ENCODE assay signal across 10 mouse cellular contexts in genomic region chr4:117645859-117646258, GRCm38 (mm10). TPM values are rescaled to one million over a fixed set of nuclear protein-coding genes. Genes with fewer than 3 reads are reported as not detected.
DNase-seq lines count a peak whose midpoint lies in the region; ATAC-seq and TF ChIP-seq lines count a peak whose summit lies in the region.
"Had no signal": no experiment of that assay in that cellular context is flagged by ENCODE, and none has a peak within 500 bp of the region (broad histone marks: within the 10 kb centered on the region; RNA-seq: fewer than 3 reads in every experiment).

No protein-coding gene starts in this region.

- no peak for TF ChIP-seq POLR2A in small intestine, adult 2 months (IDR thresholded peaks at IDR 0.05; ENCODE audit: low read depth, low read length)
- no peak for TF ChIP-seq POLR2A in kidney, adult 2 months (IDR thresholded peaks at IDR 0.05; ENCODE audit: low read depth, low read length)

- intact Hi-C loops in left cerebral cortex, postnatal 10 days (cut with DNase I), result no loop called here

- peaks cover 32% of the 10 kb centered on the region for H3K36me3 ChIP-seq in liver, embryonic 12.5 days
- 0 out of 2 replicates have a peak, but pooled peaks cover 4% of the 10 kb centered on the region for H3K36me3 ChIP-seq in forebrain, postnatal 0 days (ENCODE audit: insufficient read depth)
- H3K36me3 ChIP-seq in limb, embryonic 10.5 days, result peaks cover 42% of the 10 kb centered on the region
- H3K36me3 ChIP-seq in small intestine, adult 2 months (ENCODE audit: control insufficient read depth, insufficient read depth, low read length), result no peaks in the 10 kb centered on the region
- H3K36me3 ChIP-seq in kidney, adult 2 months (ENCODE audit: control insufficient read depth, insufficient read depth, low read length), result no peaks in the 10 kb centered on the region

- no peak for DNase-seq in liver
- DNase-seq in forebrain, postnatal 0 days, result no peak
- no peak for DNase-seq in limb, embryonic 10.5 days (ENCODE audit: low spot score)
- DNase-seq in left cerebral cortex, postnatal 10 days (ENCODE audit: extremely low spot score in 1 of 2, low spot score in 2 of 2), result no peak
- no peak for DNase-seq in kidney, adult 2 months
- no peak for DNase-seq in gastrocnemius, postnatal 25 days
- DNase-seq: kidney, postnatal 36 days had no signal

- no peaks in the 10 kb centered on the region for H3K27me3 ChIP-seq in liver, embryonic 12.5 days (replicated peaks)
- no peaks in the 10 kb centered on the region for H3K27me3 ChIP-seq in forebrain, postnatal 0 days (ENCODE audit: insufficient read depth, low read length)
- 0 out of 2 replicates have a peak, but pooled peaks cover 5% of the 10 kb centered on the region for H3K27me3 ChIP-seq in limb, embryonic 10.5 days (ENCODE audit: low read depth, poor library complexity, severe bottlenecking)
- H3K27me3 ChIP-seq in small intestine, adult 2 months (ENCODE audit: control insufficient read depth, insufficient read depth, low read length), result no peaks in the 10 kb centered on the region
- H3K27me3 ChIP-seq in kidney, adult 2 months (replicated peaks; ENCODE audit: control insufficient read depth, insufficient read depth, low read length), result no peaks in the 10 kb centered on the region
- H3K27me3 ChIP-seq: lung, embryonic 15.5 days had no signal

- H3K4me3 ChIP-seq in liver, embryonic 12.5 days, result no peak overlapping the region
- no peak overlapping the region for H3K4me3 ChIP-seq in forebrain, postnatal 0 days (ENCODE audit: low read depth, low read length)
- no peak overlapping the region for H3K4me3 ChIP-seq in limb, embryonic 10.5 days
- no peak overlapping the region for H3K4me3 ChIP-seq in small intestine, adult 2 months (ENCODE audit: low read depth, low read length)
- H3K4me3 ChIP-seq in kidney, adult 2 months (ENCODE audit: insufficient read depth, low read depth, low read length), result no peak overlapping the region
- H3K4me3 ChIP-seq: lung, embryonic 15.5 days had no signal

- no peak overlapping the region for H3K9ac ChIP-seq in liver, embryonic 12.5 days
- H3K9ac ChIP-seq in forebrain, postnatal 0 days, result peak overlapping the region; percentile 18; the same call in 1 of the 2 replicates
- H3K9ac ChIP-seq: lung, embryonic 15.5 days had no signal

- no peak for TF ChIP-seq CTCF in forebrain, postnatal 0 days (IDR thresholded peaks at IDR 0.05; ENCODE audit: low read depth)
- no peak for TF ChIP-seq CTCF in small intestine, adult 2 months (IDR thresholded peaks at IDR 0.05; ENCODE audit: extremely low read depth, insufficient read length, insufficient replicate concordance, low read depth, low read length)
- TF ChIP-seq CTCF in kidney, adult 2 months (conservative IDR thresholded peaks at IDR 0.05; ENCODE audit: insufficient read depth, insufficient read length, low read depth, low read length), result no peak

- WGBS in liver, embryonic 12.5 days (ENCODE audit: insufficient replicate concordance), result 64% methylated on average over 2 of the region's 2 CpGs
- WGBS in forebrain, postnatal 0 days, result 40% methylated on average over 2 of the region's 2 CpGs
- WGBS in limb, embryonic 10.5 days, result 77% methylated on average over 2 of the region's 2 CpGs
- 20% methylated on average over 2 of the region's 2 CpGs for WGBS in small intestine, adult 2 months
- WGBS in kidney, adult 2 months, result 68% methylated on average over 2 of the region's 2 CpGs

- no peak overlapping the region for H3K4me2 ChIP-seq in liver, embryonic 12.5 days
- no peak overlapping the region for H3K4me2 ChIP-seq in forebrain, postnatal 0 days (ENCODE audit: low read depth)
- H3K4me2 ChIP-seq: lung, embryonic 15.5 days had no signal

- no peak overlapping the region for H3K27ac ChIP-seq in liver, embryonic 12.5 days
- peak overlapping the region; percentile 50; the same call in 1 of the 2 replicates for H3K27ac ChIP-seq in forebrain, postnatal 0 days (ENCODE audit: low read depth, low read length)
- peak overlapping the region; percentile 56 for H3K27ac ChIP-seq in limb, embryonic 10.5 days
- peak overlapping the region; percentile 30; the same call in 1 of the 2 replicates for H3K27ac ChIP-seq in small intestine, adult 2 months (ENCODE audit: insufficient read depth, low read depth, low read length)
- H3K27ac ChIP-seq in kidney, adult 2 months (ENCODE audit: insufficient read depth, low read depth, low read length), result no peak overlapping the region
- H3K27ac ChIP-seq: lung, embryonic 15.5 days had no signal

- no peaks in the 10 kb centered on the region for H3K9me3 ChIP-seq in liver, embryonic 12.5 days (replicated peaks)
- H3K9me3 ChIP-seq in forebrain, postnatal 0 days (ENCODE audit: low read length), result no peaks in the 10 kb centered on the region
- no peaks in the 10 kb centered on the region for H3K9me3 ChIP-seq in limb, embryonic 10.5 days (replicated peaks)
- H3K9me3 ChIP-seq: lung, embryonic 15.5 days had no signal

- 0 out of 2 replicates have a peak, but pooled peaks have one; percentile 49 for ATAC-seq in liver, embryonic 12.5 days
- peak; percentile 27; the same call in 1 of the 2 replicates for ATAC-seq in forebrain, postnatal 0 days

- H3K4me1 ChIP-seq in liver, embryonic 12.5 days, result peaks cover 22% of the 10 kb centered on the region
- peaks cover 24% of the 10 kb centered on the region; the same call in 1 of the 2 replicates for H3K4me1 ChIP-seq in forebrain, postnatal 0 days (ENCODE audit: insufficient read depth)
- H3K4me1 ChIP-seq in limb, embryonic 10.5 days, result peaks cover 79% of the 10 kb centered on the region
- peaks cover 23% of the 10 kb centered on the region for H3K4me1 ChIP-seq in small intestine, adult 2 months (ENCODE audit: control insufficient read depth, insufficient read depth, insufficient read length, low read length)
- H3K4me1 ChIP-seq in kidney, adult 2 months (ENCODE audit: control insufficient read depth, insufficient read depth, low read length), result no peaks in the 10 kb centered on the region
- H3K4me1 ChIP-seq: lung, embryonic 15.5 days had no signal

RNA-seq across cellular contexts. Expression of gene Dmap1, which starts 36.2 kb away (rescaled TPM):
- polyA plus RNA-seq in liver, embryonic 12.5 days (2016; fragmentation: Nextera tagmentation; extraction: Ambion mirVana), result 30.4 and 31.1 TPM in 2 replicates
- total RNA-seq in forebrain, postnatal 0 days (2014; rRNA removed), result 75.0 and 88.4 TPM in 2 replicates
- polyA plus RNA-seq in forebrain, postnatal 0 days (2015; fragmentation: Nextera tagmentation; extraction: Ambion mirVana), result 80.4 and 84.7 TPM in 2 replicates
- polyA plus RNA-seq in limb, embryonic 10.5 days (2016; fragmentation: Nextera tagmentation; extraction: Ambion mirVana), result 89.7 and 92.2 TPM in 2 replicates
- polyA plus RNA-seq in small intestine, adult 2 months (2012; rRNA removed), result 8.5 and 20.5 TPM in 2 replicates
- 10 to 100 TPM; 37.6 to 42.2 TPM for total RNA-seq in left cerebral cortex, postnatal 10 days (2021)
- polyA plus RNA-seq in kidney, adult 2 months (2012; rRNA removed), result 14.8 and 17.0 TPM in 2 replicates
- total RNA-seq in gastrocnemius, postnatal 25 days (2021), result 10 to 100 TPM; 14.5 to 15.1 TPM

Comparison
In these comparisons a context has a peak if more than half of its experiments do, and no peak if none do; other contexts are left out.
1. H3K27ac ChIP-seq: peak in forebrain, postnatal 0 days (single experiment), limb, embryonic 10.5 days (single experiment) and small intestine, adult 2 months (single experiment); none in liver, embryonic 12.5 days (single experiment) and kidney, adult 2 months (single experiment).